Mouse (Mus musculus): Measurements from ENCODE around the gene Zfp970.
"Not testable (repeated sequence)": the region's sequence is repeated elsewhere in the genome, so short reads cannot be mapped to it uniquely, and the experiment has no call there.

The Zfp970 gene

DNA sequence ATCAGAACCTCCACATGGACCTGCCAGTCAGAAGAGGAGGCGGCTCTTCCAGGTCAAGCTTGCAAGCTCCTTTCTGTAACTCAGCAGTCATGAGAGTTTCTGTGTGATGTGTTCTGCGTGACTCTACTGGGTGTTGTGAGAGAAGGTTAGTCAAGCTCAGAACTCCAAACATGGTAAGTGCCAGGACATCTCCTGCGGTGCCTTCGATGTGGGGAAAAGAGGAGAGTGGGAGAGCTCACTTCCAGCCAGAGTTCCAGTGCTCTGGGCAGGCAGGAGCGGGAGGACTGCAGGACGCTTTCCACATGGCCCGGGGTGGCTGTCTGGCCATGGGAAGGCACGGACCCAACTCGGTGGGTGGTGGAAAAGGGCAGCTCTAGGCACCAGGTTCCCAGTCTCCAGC lies at the start of gene Zfp970:
Zfp970 (plus strand) TSS at position 58 of the 400 bp plus-strand sequence.
- DNase-seq, result peak; percentile 1

DNA sequence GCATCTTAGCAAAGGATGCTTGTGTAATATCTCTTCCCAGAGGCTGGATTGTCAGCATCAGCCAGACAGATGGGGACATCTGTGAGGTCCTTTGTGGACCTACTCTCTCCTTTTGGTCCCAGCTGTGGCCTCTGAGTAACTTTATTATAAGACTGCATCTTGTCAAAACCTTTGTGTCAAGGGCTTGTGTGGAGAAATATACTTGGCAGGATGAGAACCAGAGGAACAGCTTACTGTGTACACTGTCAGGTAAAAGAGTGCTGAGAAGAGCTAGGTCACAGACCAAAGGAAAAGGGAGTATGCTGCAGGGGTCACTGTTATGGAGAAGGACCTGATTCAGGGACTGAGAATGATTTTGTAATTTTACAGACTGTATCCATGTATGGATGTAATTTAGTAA lies 3.7 kb downstream of the Zfp970 start:
- DNase-seq, result not testable (repeated sequence)

DNA sequence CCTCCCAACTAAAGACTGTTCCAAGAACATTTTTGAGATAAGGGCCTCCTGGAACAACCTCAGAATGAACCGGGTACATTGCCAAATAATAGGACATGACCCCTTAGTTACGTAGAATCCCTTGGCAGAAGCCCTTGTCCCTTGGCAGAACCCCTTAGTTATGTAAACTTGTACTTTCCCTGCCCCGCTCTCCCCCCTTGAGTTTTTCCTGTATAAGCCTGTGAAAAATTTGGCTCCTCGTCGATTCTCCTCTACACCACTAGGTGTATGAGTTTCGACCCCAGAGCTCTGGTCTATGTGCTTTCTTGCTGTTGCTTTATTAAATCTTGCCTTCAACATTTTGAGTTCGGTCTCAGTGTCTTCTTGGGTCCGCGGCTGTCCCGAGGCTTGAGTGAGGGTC lies 7.7 kb downstream of the Zfp970 start:
- DNase-seq, result not testable (repeated sequence)

DNA sequence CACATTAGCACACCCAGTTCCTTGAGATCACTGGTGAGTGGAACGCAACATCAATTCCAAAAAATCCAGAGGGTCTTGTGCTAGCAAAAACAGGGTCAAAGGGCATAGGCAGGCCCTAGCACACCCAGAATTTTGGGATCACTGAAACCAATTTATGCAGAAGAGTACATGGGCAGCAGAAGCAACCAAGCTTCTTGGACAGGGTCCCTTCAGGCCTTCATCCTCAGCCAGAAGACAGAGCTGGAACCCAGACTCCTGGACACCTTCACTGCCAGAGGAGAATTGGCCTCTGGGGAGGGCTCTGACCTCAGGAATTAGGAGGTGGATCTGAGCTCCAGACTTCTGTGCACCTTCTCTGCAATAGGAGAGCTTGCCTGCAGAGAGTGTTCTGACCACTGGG lies 17.4 kb downstream of the Zfp970 start:
- not testable (repeated sequence) for DNase-seq

DNA sequence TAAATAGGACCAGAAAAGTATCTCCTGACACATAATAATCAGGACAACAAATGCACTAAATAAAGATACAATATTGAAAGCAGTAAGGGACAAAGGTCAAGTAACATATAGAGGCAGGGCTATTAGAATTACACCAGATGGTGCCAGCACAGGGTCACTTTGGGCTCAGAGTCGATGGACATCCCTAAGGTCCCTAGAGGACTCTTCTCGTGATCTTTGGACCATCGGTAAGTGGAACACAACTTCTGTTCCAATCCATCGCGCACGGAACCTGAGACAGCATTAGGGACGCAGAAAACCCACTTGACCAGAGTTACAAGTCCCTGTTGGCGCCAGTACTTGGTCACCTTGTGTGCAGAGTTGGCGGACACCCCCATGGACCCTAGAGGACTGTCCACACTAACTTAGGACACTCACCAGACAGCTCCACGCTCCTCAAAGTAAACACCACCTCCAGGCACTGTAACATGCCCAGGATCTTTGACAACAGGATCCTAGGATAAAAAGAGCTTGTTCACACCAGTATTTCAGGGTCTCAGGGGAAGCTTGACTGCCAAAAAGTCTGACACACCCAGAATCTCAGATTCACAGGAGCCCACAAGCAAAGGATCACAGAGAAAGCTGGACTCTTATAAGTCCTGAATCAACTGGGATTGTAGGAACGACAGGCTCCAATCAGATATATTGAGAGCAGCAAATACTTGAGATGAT lies 18.9 kb downstream of the Zfp970 start:
- DNase-seq, result not testable (repeated sequence)

DNA sequence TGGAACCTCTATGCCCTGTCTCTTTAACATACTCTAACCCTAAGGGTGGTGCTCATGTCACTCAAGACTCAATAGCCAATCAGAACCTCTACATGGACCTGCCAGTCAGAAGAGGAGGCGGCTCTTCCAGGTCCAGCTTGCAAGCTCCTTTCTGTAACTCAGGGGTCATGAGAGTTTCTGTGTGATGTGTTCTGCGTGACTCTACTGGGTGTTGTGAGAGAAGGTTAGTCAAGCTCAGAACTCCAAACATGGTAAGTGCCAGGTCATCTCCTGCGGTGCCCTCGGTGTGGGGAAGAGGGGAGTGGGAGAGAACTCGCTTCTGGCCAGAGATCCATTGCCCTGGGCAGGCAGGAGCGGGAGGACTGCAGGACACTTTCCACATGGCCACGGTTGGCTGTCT lies 33.5 kb downstream of the Zfp970 start, which contains the start of gene Gm14403:
Gm14403 (plus strand) TSS at position 149 of the 400 bp plus-strand sequence.
- peak; percentile 26 for DNase-seq

DNA sequence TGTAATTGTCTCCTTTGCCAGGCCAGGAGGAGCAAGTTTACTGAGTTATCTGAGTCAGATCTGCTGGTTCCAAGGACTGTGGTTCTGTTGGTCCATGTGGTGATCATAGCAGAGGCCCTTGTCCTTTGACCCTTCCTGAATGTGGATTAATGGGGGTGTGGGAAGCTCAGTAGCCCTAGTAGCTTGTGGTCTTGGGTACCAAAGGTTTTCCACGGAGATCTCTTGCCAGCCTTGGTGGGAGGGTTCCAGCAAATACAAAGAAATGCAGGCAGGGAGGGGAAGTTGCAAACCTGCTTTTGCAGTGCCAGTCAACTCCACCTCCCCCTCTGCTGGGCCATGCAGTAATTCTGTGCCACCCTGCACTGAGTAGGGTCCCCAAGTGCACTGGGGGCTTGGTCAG lies 34.6 kb downstream of the Zfp970 start:
- DNase-seq, result not testable (repeated sequence)

DNA sequence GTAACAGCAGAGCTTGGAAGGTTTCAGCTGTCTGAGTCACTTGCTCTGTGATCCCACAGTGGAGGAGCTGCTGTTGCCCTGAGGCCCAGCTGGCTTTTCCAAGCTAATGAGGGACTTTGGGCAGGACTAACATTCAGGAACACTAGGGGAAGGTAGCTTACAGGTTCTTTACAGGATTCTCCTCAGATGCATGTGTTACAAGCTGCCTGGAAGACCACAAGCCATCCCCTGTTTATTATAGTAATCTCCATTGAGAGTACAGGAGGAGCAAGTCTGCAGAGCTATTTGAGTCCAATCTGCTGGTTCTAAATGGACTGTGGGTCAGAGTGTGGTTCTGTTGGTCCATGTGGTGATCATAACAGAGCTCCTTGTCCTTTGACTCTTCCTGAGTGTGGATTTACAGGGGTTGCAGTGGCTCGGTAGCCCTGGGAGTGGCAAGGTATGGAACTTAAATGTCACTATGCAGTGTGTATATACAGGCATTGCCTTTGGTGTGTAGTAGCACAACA lies 40.7 kb downstream of the Zfp970 start:
- DNase-seq, result not testable (repeated sequence)

DNA sequence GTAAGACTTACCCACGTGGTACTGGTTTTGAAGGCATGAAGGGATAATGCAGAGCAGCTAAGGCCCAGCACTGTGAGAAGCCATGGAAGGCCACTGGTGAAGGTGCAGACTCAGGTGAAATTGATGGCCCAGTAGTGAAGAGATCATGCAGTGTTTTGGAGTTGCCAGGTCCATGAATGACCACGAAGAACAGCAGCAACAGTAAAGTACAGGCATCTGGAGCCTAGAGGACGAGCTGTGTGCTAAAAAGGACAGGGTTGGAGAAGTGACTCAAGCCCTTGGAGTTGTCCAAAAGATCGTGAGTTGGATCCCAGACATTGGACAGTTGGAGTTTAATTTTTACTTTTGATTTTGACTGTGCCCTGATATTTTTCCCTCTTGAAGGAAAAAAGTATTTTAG lies 46.8 kb downstream of the Zfp970 start:
- not testable (repeated sequence) for DNase-seq

DNA sequence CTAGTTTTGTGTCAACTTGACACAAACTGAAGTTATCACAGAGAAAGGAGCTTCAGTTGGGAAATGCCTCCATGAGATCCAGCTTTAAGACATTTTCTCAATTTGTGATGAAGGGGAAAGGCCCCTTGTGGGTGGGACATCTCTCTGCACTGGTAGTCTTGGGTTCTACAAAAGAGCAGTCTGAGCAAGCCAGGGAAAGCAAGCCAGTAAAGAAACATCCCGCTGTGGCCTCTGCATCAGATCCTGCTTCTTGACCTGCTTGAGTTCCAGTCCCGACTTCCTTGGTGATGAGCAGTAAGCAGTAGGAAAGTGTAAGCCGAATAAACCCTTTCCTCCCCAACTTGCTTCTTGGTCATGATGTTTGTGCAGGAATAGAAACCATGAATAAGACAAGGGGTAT lies 47.4 kb downstream of the Zfp970 start:
- DNase-seq, result not testable (repeated sequence)

DNA sequence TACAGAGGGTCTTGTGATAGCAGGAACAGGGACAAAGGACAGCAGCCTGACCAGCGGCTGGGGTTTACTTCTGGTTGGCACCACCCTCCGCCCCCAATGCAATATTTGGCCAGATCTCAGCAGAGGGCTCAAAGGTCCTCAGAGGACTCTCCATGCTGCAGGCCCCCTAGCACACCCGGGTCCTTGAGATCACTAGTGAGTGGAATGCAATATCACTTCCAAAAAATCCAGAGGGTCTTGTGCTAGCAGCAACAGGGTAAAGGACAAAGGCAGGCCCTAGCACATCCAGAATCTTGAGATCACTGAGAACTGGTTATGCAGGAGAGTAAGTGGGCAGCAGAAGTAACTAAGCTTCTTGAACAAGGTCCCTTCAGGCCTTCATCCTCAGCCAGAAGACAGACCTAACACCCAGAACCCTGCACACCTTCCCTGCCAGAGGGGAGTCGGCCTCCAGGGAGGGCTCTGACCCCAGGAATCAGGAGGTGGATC lies 49.5 kb downstream of the Zfp970 start:
- DNase-seq, result not testable (repeated sequence)

DNA sequence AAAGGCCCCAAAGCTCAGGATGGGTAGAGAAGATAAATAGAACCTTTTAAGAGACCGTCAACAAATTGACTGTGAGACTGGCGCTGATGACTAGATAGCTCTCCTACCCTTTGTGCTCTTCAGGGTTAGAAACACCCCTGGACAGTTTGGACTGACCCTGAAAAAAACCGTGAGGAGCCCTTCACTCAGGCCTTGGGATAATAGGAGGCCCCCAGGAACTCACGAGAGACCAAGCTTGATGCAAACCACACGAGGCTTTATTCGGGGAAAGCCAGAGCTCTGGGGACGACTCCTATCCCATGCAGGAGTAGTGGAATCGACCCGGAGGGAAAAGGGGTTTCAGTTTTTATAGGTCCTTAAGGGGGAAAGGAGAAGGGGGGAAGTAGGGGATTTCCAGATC lies 53.2 kb downstream of the Zfp970 start:
- DNase-seq, result not testable (repeated sequence)

DNA sequence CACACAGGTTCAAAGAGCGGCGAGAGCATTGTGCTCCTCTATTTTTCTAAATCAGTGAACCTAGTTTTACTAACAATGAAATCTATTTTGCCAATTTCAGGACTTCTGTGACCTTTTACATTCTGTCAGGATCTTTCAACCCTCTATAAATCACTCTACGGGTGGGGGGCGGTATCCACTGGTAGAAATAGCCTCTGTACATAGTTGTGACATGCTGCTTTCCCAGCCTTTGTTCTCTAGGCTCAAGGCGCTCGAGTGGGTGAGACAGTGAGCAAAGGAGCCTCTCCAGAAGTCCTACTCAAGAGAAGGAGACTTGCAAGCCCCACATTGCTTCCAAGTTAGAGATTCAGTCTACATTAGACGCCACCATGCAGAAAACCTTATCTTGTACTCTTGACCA lies 53.8 kb downstream of the Zfp970 start:
- not testable (repeated sequence) for DNase-seq

DNA sequence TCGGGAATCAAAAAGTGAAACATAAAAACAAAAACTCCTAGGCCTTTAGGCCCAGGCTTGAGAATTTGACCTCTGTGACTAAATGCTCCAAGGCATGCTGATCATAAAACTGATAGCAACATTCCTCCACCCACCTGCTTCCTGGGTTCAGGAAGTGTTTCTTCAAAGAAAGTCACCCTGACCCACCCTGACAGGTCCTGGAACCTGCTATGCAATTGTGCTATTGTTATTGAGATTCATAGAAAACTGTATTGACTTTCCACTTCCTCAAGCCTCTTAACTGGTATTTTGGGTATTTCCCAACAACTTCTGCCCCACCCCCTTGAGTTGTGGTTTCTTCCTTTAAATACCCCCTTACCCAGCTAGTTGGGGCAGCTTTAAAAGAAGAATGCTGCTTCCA lies 54.4 kb downstream of the Zfp970 start:
- DNase-seq, result not testable (repeated sequence)

DNA sequence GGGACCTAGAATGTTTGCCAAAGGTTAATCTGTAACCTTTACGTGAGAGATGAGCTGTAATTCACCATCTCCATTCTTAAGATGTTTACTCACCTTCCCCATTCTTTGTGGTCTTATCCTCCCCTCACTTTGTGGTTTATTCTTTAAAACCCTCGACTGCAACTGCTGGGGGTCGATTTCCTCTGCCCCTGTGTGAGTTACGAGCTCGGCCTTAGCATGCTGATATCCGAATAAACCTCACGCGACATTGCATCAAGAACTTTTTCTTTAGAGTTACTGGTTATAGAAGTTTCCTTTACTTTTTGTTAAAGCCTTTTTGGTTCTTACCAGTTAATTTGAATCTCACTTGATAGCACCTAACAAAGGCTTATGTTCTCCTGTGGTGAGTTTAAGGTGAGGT lies 55.5 kb downstream of the Zfp970 start:
- no peak for DNase-seq

DNA sequence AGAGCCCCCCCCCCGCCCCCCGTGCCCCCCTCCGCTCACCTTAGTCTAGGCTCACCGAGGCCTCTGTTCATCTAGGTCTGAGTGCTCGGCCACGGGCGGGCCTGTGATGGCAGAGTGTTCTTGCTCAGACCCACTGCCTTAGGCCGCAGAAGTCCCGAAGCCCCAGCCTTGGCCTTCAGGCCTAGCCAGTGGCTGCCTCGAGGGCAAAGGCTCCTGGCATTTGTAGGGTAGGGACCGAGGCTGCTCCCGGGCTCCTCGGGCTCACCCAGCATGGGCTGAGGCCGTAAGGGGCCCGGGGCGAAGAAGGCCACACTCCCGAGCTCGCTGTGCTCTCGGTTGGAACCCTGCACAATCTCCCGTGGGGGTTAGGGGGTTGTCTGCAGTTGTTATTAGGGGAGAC lies 58.5 kb downstream of the Zfp970 start:
- no peak for DNase-seq

DNA sequence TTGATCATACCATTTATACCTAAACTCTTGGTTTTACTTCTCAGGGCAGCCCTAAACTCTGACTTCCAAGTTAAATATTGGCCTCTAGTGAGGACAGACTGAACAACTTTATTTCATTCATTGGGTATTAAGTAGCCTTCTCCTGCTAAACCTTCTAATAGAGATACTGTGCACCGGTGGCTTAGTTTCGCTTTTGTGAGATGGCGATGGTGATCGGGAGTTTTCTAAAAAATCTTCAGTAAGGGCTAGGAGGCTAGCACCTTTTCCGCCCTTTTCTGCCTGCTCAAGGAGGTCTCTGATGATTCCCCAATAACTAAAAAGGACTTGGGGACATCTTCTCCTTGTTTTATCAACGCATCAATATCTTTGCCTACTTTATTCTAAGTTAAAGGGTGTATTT lies 59.1 kb downstream of the Zfp970 start:
- not testable (repeated sequence) for DNase-seq

DNA sequence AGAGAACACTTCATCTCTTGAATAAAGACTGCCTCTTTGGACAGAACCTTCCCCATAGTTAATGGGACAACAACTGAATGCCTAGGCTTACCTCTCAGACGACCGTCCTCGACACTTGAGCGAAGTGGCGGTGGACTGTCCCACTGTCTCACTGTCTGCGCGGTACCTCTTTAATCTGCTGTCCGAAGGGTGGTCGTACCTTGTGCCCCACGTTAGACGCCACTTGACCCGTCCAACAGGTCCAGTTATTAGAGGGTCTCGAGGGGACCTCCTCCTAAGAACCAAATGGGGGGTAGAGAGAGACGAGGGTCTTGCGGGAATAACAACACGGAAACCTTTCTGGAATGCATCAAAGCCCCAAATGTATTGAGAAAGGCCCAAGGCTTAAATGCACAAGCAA lies 59.6 kb downstream of the Zfp970 start:
- DNase-seq, result not testable (repeated sequence)
